Mouse (Mus musculus): Measurements from ENCODE around the gene Zbed6. TPM values are rescaled to one million over a fixed set of nuclear protein-coding genes. Genes with fewer than 3 reads are reported as not detected.
"Not testable (repeated sequence)": the region's sequence is repeated elsewhere in the genome, so short reads cannot be mapped to it uniquely, and the experiment has no call there.

Zbed6 gene
- total and polyA plus RNA-seq, 2 experiments from 2014 or later, result 0.15 to 6.0 TPM

DNA sequence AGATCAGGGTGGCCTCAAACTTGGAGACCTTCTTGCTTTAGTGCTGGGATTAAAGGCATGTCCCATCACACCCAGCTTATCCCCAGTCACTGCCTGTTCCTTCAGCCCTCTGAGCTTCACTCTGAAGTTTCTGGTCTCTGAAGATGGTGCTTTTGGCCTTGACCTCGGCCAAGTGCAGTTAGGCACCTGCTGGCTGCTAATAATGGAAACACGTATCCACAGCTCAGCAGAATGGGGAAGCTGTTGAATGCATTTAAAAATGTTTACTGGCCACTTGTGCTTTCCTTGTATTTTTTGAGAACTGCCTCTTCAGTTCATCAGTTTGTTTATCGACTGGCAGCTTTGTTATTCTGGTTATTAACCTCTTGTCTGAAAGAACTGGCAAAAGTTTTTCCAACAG, 11.1 kb upstream of the Zbed6 start:
- Histone ChIP-seq H3K4me1 (ENCODE audit: insufficient read depth, low read length) (no peaks in the 10 kb centered on the region), H3K27me3 (ENCODE audit: insufficient read depth, low read length) (no peaks in the 10 kb centered on the region), H3K4me2 (ENCODE audit: low read depth, low read length) (no peak overlapping the region), H3K9me3 (ENCODE audit: low read length) (no peaks in the 10 kb centered on the region), H3K4me3 (ENCODE audit: low read length) (no peak overlapping the region), H3K9ac (replicated peaks; ENCODE audit: low read length) (no peak overlapping the region), H3K36me3 (ENCODE audit: insufficient read depth, low read length) (no peaks in the 10 kb centered on the region), H3K27ac (no peak overlapping the region)
- DNase-seq (ENCODE audit: low spot score), result no peak
- no peak for TF ChIP-seq CTCF (IDR thresholded peaks at IDR 0.05; ENCODE audit: low read depth)
- WGBS, result 66% methylated on average over 3 of the region's 3 CpGs
- no peak for ATAC-seq

GRCm38 (mm10) chr1:133671266-133671665, 10.6 kb upstream of the Zbed6 start:
- Histone ChIP-seq H3K27ac (no peak overlapping the region), H3K4me3 (ENCODE audit: low read length) (no peak overlapping the region), H3K27me3 (ENCODE audit: insufficient read depth, low read length) (no peaks in the 10 kb centered on the region), H3K9ac (replicated peaks; ENCODE audit: low read length) (no peak overlapping the region), H3K4me1 (ENCODE audit: insufficient read depth, low read length) (no peaks in the 10 kb centered on the region), H3K36me3 (ENCODE audit: insufficient read depth, low read length) (no peaks in the 10 kb centered on the region), H3K4me2 (ENCODE audit: low read depth, low read length) (no peak overlapping the region), H3K9me3 (ENCODE audit: low read length) (no peaks in the 10 kb centered on the region)
- ATAC-seq (no peak), DNase-seq (ENCODE audit: low spot score) (no peak)
- no peak for TF ChIP-seq CTCF (IDR thresholded peaks at IDR 0.05; ENCODE audit: low read depth)
- WGBS, result 86% methylated on average over 3 of the region's 3 CpGs

DNA sequence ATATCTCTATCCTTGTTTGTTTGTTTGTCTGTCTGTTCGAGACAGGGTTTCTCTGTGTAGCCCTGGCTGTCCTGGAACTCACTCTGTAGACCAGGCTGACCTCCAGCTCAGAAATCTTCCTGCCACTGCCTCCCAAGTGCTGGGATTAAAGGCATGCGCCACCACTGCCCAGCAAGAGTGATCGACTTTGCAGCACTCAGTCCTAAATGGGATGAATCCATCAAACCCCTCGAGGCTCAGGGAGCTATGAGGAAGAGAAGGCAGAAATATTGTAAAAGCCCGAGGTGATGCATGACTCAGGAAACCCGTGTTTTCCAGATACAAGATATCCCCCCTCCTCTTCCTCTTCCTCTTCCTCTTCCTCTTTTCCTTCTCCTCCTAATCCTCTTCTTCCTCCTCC, 10.1 kb upstream of the Zbed6 start:
- no peak for ATAC-seq
- Histone ChIP-seq H3K4me1 (ENCODE audit: insufficient read depth, low read length) (no peaks in the 10 kb centered on the region), H3K4me2 (ENCODE audit: low read depth, low read length) (no peak overlapping the region), H3K4me3 (ENCODE audit: low read length) (no peak overlapping the region), H3K27me3 (ENCODE audit: insufficient read depth, low read length) (no peaks in the 10 kb centered on the region), H3K9ac (replicated peaks; ENCODE audit: low read length) (no peak overlapping the region), H3K27ac (no peak overlapping the region), H3K9me3 (ENCODE audit: low read length) (no peaks in the 10 kb centered on the region), H3K36me3 (ENCODE audit: insufficient read depth, low read length) (no peaks in the 10 kb centered on the region)
- DNase-seq (ENCODE audit: low spot score), result no peak
- TF ChIP-seq CTCF (IDR thresholded peaks at IDR 0.05; ENCODE audit: low read depth), result no peak
- 86% methylated on average over 6 of the region's 6 CpGs for WGBS

GRCm38 (mm10) chr1:133670190-133670589, 9.5 kb upstream of the Zbed6 start:
- no peak overlapping the region for H3K27ac ChIP-seq
- no peak for ATAC-seq

GRCm38 (mm10) chr1:133668618-133669017, 7.9 kb upstream of the Zbed6 start:
- no peaks in the 10 kb centered on the region for H3K4me1 ChIP-seq (ENCODE audit: insufficient read depth, low read length)
- H3K27me3 ChIP-seq (ENCODE audit: insufficient read depth, low read length), result no peaks in the 10 kb centered on the region
- WGBS, result 93% methylated on average over 3 of the region's 3 CpGs
- no peak overlapping the region for H3K4me2 ChIP-seq (ENCODE audit: low read depth, low read length)
- TF ChIP-seq CTCF (IDR thresholded peaks at IDR 0.05; ENCODE audit: low read depth), result no peak
- no peaks in the 10 kb centered on the region for H3K36me3 ChIP-seq (ENCODE audit: insufficient read depth, low read length)
- H3K27ac ChIP-seq, result no peak overlapping the region
- no peak overlapping the region for H3K4me3 ChIP-seq (ENCODE audit: low read length)
- DNase-seq (ENCODE audit: low spot score), result no peak
- ATAC-seq, result no peak
- no peak overlapping the region for H3K9ac ChIP-seq (replicated peaks; ENCODE audit: low read length)
- H3K9me3 ChIP-seq (ENCODE audit: low read length), result no peaks in the 10 kb centered on the region

More at GRCm38 (mm10) chr1:133670190-133670589, 9.5 kb upstream of the Zbed6 start:
- H3K4me3 ChIP-seq (ENCODE audit: low read length), result no peak overlapping the region
- H3K4me2 ChIP-seq (ENCODE audit: low read depth, low read length), result no peak overlapping the region
- H3K4me1 ChIP-seq (ENCODE audit: insufficient read depth, low read length), result no peaks in the 10 kb centered on the region
- no peaks in the 10 kb centered on the region for H3K9me3 ChIP-seq (ENCODE audit: low read length)
- H3K27me3 ChIP-seq (ENCODE audit: insufficient read depth, low read length), result no peaks in the 10 kb centered on the region
- H3K9ac ChIP-seq (replicated peaks; ENCODE audit: low read length), result no peak overlapping the region
- DNase-seq (ENCODE audit: low spot score), result no peak
- TF ChIP-seq CTCF (IDR thresholded peaks at IDR 0.05; ENCODE audit: low read depth), result no peak
- no peaks in the 10 kb centered on the region for H3K36me3 ChIP-seq (ENCODE audit: insufficient read depth, low read length)
- WGBS, result 82% methylated on average over 12 of the region's 12 CpGs

DNA sequence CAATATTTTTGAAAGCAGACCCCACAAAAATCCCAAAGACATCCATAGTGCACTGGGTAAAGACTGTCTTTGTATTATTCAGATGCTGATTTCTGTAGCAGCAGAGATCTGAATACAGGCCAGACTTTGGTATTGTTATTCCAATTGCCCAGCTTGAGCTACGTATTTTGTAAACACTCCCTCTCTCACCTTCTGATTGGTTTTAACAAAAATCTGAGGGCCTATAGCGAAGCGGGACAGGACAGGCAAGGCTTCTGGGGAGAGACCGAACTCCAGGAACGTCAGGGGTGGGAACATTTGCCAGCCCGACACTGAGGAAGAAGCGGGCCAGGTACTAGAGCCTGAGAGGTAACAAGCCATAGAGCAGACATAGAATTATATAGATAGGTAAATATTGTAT, 7.0 kb upstream of the Zbed6 start:
- no peak for TF ChIP-seq CTCF (IDR thresholded peaks at IDR 0.05; ENCODE audit: low read depth)
- H3K4me2 ChIP-seq (ENCODE audit: low read depth, low read length), result no peak overlapping the region
- H3K9me3 ChIP-seq (ENCODE audit: low read length), result no peaks in the 10 kb centered on the region
- 34% methylated on average over 7 of the region's 7 CpGs for WGBS
- DNase-seq (ENCODE audit: low spot score), result no peak
- H3K36me3 ChIP-seq (ENCODE audit: insufficient read depth, low read length), result no peaks in the 10 kb centered on the region
- H3K27me3 ChIP-seq (ENCODE audit: insufficient read depth, low read length), result no peaks in the 10 kb centered on the region
- no peaks in the 10 kb centered on the region for H3K4me1 ChIP-seq (ENCODE audit: insufficient read depth, low read length)
- H3K27ac ChIP-seq, result no peak overlapping the region
- ATAC-seq, result no peak
- H3K9ac ChIP-seq (replicated peaks; ENCODE audit: low read length), result no peak overlapping the region
- no peak overlapping the region for H3K4me3 ChIP-seq (ENCODE audit: low read length)

DNA sequence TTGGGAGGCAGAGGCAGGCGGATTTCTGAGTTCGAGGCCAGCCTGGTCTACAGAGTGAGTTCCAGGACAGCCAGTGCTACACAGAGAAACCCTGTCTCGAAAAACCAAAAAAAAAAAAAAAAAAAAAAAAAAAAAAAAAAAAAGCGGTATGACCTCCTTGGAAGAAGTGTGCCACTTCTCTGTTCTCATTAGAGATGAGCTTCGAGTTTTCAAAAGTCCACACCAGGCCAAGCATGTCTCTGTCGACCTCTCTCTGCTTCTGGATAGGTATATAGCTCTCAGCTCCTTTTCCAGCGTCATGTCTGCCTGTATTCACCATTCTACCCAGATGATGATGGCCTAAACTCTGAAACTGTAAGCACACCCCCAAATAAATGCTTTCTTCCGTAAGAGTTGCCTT, 5.0 kb upstream of the Zbed6 start:
- WGBS, result 86% methylated on average over 7 of the region's 8 CpGs
- H3K9ac ChIP-seq (replicated peaks; ENCODE audit: low read length); H3K27ac ChIP-seq; ATAC-seq; H3K9me3 ChIP-seq (ENCODE audit: low read length); DNase-seq (ENCODE audit: low spot score); H3K4me2 ChIP-seq (ENCODE audit: low read depth, low read length); H3K27me3 ChIP-seq (ENCODE audit: insufficient read depth, low read length); H3K4me3 ChIP-seq (ENCODE audit: low read length); H3K36me3 ChIP-seq (ENCODE audit: insufficient read depth, low read length); H3K4me1 ChIP-seq (ENCODE audit: insufficient read depth, low read length): not testable (repeated sequence)

All from hindbrain, postnatal 0 days (tissue).